Mouse (Mus musculus) right cerebral cortex, postnatal 4 days (tissue): Measurements from ENCODE around the gene Fancd2.
A peak's percentile ranks its signal among the peaks of the same experiment; 100 is the strongest.

Source experiments
- DNase-seq: peaks from one replicate; pipeline ENCODE4 v3.0.0-alpha.2; 2022

Fancd2 gene

DNA sequence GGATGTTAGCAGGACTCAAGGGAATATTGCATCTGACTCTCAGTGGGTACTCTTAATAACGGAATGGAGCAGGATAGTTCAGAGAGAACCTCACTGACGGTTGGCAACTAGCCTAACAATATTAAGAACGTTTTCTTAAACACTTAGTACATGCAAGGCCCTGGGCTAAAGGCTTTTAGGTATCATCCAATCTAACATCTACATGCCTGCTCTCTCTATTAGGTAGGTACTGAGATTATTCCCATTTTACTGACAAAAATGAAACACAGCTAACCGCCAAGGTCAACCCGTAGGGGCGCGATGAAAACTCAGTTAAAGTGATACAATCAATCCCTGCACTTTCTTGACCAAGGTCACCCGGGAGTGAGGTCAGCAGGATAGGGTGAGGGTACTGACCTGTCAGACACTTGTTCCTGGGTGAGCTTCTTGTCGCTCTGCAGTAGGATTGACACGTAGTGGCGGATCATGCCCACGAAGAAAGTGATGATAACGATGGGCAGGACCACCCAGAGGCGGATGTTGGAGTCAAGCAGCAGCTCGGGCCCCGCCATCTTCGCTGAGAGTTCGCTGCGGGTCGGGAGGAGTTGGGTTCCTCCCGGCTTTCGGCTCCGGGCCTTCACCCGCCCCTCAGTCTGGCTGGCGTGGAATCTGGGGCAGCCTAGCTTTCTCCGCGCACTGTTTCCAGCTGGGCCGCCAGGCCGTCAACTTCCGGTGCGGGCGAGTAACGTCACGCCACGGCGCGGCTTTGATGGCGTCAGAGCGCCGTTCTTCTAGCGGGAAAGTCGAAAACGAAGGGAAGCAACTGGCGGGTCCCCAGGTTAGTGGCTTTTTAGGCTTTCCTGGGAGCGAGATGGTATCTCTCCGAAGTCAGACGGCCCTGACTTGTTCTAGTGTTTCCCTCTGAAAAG, at the start of gene Fancd2, which contains the start of gene Emc3:
Gene Fancd2 (plus strand): TSS at position 751 of the 908 bp plus-strand sequence.
Gene Emc3 (minus strand): TSS at position 721 of the 908 bp plus-strand sequence.
- peak; percentile 96 for DNase-seq

DNA sequence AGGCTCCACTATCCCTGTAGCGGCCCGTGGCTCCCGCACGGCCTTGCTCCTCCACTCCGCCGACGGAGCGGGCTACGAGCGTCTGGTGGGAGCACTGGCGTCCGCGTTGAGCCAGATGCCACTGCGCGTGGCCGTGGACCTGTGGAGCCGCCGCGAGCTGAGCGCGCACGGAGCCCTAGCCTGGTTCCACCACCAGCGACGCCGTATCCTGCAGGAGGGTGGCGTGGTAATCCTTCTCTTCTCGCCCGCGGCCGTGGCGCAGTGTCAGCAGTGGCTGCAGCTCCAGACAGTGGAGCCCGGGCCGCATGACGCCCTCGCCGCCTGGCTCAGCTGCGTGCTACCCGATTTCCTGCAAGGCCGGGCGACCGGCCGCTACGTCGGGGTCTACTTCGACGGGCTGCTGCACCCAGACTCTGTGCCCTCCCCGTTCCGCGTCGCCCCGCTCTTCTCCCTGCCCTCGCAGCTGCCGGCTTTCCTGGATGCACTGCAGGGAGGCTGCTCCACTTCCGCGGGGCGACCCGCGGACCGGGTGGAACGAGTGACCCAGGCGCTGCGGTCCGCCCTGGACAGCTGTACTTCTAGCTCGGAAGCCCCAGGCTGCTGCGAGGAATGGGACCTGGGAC, 48.9 kb upstream of the Fancd2 start:
- peak; percentile 49 for DNase-seq

GRCm38 (mm10) chr6:113483100-113483615, 48.3 kb upstream of the Fancd2 start, which contains the start of gene Creld1:
TSS of gene Creld1 (plus strand) at chr6:113483297.
- DNase-seq = peak; percentile 85

- peak; percentile 44 for DNase-seq
These were observed 47.8 kb upstream of the Fancd2 start for GRCm38 (mm10) chr6:113483729-113484128.

GRCm38 (mm10) chr6:113487125-113487576, 44.3 kb upstream of the Fancd2 start:
- no peak for DNase-seq

DNA sequence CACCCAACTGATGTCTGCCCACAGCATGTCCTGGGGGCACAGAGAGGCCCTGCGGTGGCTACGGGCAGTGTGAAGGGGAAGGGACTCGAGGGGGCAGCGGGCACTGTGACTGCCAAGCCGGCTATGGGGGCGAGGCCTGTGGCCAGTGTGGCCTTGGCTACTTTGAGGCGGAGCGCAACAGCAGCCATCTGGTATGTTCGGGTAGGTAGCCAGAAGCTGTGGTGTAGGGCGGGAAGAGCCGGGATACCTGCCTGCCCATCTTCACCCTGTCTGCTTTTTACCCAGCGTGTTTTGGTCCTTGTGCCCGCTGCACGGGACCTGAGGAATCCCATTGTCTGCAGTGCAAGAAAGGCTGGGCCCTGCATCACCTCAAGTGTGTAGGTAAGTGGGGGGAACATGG, 42.1 kb upstream of the Fancd2 start:
- no peak for DNase-seq

DNA sequence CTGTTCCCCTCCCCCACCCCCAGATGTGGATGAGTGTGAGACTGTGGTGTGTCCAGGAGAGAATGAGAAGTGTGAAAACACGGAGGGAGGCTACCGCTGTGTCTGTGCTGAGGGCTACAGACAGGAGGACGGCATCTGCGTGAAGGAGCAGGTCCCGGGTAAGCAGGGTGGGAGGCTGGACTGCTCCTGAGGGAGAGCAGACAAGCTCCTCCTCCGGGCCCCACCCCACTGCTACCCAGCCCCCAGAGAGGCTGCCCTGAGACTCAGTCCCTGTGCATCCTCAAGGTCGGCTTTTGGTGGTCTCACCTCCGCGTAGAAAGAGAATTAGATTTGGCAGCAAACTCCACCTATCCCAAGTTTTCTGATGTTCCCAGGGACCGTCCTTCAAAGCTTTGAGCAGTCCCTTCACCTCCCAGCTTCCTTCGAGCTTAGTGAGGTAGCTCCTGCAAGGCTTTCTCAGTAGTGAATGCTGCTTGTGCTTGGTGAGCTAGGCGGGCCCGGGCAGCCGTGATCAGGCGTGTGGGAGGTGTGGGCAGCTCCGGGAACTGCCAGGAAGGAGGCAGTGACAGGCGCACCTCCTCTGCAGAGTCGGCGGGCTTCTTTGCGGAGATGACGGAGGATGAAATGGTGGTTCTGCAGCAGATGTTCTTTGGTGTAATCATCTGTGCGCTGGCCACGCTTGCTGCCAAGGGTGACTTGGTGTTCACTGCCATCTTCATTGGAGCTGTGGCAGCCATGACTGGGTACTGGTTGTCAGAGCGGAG, 39.2 kb upstream of the Fancd2 start:
- DNase-seq = no peak

GRCm38 (mm10) chr6:113494258-113494788, 37.2 kb upstream of the Fancd2 start:
- peak; percentile 78 for DNase-seq

DNA sequence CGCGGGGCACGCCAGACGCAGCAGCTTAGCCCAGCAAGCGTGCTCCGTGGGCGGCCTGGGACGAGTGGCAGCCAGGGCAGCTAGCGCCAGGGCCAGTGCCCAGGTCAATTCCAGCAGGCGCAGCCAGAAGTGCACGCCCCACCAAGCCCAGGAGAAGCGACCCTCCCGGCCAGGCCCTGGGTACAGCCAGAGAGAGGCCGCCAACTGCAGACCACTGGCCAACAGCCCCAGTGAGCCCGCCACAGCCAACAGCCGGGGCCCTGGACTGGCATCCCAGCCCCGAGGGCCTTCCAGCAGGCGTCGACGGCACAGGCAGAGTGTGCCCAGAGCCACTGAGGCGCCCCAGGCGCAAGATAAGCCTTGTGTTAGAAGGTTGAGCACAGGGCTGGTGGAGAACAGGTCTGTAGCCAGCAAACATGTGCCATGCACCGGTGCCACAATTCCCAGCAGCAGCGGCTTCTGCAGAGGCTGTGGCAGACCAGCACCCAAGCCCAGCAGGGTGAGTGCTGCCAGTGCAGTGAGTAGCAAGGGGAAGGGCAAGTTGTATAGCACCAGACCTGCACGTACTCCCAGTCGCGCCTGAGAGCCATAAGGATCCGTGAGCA, 36.3 kb upstream of the Fancd2 start:
- DNase-seq = no peak

DNA sequence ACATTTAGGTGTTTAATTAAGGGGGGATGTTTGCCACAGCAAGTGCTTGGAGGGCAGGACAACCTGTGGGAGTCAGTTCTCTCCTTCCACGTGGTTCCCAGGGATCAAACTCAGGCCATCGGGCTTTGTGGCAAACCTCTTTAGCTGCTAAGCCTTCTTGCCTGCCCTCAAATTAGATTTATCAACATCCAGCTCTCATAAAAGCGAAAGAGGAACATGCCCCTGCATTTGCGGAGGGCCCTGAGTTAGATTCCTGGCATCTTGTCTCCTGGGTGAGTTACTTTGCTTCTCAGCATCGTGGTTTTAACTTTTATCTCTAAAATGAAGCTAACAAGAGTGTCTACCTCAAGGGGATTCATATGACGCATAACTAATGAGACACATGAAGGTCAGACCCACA, 32.1 kb upstream of the Fancd2 start:
- DNase-seq = no peak

DNA sequence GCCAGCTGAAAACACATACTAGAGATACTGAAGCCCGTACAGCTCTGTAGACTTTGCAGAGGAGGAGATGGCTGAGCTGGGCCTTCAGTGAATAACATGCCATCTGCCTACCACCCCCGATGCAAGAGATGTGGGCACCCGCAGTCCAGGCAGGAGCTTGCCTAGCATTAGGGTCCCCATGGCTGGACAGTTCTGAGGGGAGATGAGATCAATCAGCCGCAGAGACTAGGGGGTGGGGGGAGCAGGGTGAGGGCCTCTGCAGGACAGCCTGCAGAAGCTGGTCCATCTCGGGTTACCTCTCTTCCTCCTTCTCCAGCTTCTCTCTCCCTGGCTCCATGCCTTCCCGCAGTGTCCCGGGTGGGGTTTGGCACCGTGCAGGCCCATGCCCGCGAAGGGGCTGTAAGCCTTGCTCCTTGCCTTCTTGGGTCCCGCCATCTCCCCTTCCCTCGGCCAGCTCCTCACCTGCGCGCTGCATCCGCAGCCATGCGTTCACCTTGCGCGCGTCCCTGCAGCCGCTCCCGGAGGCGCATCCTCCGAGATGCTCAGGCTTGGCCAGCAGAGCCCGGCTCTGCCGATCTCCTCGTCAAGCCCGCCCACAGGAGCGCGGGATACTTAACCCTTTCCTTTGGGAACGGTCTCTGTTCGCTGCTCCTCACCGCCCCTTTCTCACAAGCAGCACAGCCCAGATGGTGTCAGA, 29.9 kb upstream of the Fancd2 start, which contains the start of gene Prrt3:
Gene Prrt3 (minus strand): TSS at position 544 of the 697 bp plus-strand sequence.
- DNase-seq = peak; percentile 69

GRCm38 (mm10) chr6:113502801-113503200, 28.7 kb upstream of the Fancd2 start:
- DNase-seq = no peak

DNA sequence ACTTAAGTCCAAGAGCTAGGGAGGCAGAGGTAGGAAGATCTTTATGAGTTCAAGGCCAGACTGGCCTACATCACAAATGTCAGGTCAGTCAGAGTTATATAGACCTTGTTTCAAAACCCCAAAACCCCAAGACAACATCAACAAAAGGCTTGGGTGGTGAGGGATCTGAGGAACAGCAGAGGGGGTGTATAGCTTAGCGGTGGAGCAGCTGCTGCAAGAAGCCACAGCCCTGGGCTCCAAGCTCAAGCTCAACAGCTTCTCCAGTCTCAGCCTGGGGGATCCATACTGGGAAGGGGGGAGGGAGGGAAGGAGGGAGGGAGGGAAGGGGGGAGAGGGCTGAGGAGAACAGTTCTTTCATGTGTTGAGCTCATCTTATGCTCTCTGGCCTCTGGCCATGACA, 25.8 kb upstream of the Fancd2 start:
- no peak for DNase-seq

- no peak for DNase-seq
These were observed 24.4 kb upstream of the Fancd2 start for GRCm38 (mm10) chr6:113507130-113507529.

DNA sequence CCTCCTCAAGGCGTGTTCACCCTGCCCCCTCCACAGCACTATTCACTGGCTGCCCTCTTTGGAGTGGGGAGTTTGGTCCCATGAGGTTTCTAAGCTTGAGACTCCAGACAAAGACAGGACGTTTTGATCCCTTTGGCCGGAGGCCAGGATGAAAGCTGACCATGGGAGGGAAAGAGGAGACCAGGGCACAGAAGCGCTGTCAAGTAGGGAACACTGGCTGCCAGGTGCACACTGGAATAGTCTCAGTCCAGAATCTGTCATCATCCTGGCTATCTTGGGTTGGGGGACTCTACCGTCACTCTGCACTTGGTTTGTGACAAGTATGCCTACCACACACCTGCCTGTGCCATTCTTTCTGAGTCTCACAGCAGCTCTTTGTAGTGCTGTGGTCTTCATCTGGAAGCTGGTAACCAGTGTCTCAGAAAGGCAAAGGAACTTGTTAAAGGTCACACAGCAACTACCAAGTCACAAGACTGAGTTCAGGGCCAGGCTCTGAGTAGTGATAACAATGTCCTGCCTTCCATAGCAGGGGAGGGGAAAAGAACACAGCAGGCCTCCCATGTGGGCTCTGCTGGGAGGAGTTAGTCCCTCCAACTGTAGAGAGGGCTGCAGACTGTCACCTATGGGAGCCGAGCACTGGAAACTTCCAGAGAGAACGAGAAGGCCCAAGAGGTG, 23.1 kb upstream of the Fancd2 start:
- no peak for DNase-seq

- no peak for DNase-seq
These were observed 22.6 kb upstream of the Fancd2 start for GRCm38 (mm10) chr6:113508947-113509280.

GRCm38 (mm10) chr6:113513944-113514343, 17.5 kb upstream of the Fancd2 start:
- no peak for DNase-seq

- no peak for DNase-seq
These were observed 16.9 kb upstream of the Fancd2 start for GRCm38 (mm10) chr6:113514600-113514999.

GRCm38 (mm10) chr6:113517434-113518080, 13.9 kb upstream of the Fancd2 start:
- no peak for DNase-seq

DNA sequence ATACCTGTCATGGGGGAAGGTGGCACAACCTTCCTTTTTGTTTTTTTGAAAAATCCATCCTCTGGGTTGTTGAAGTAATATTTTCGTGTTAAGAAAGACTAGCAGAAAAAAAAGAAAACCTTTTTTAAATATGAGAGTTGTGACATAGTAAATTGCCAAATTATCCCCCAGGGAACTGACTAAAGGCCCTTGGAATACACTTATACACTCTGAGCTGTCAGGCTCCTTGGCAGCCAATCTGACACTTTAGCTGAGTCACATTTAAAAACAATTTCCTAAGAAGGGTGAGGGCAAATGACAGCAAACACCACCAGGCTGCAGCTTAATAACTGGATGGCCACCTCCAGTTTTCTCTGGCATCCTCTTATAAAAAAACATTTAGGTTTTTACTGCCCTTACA, 9.2 kb upstream of the Fancd2 start:
- DNase-seq = no peak
